Mouse (Mus musculus): ENCODE results near the gene Bmp7. TPM values are rescaled to one million over a fixed set of nuclear protein-coding genes. Genes with fewer than 3 reads are reported as not detected.

The Bmp7 gene
- polyA plus RNA-seq, 1 experiment from 2014 or later: 27.5 TPM

- Histone ChIP-seq H3K36me3 (no peaks in the 10 kb centered on the region), H3K4me3 (no peak overlapping the region), H3K27ac (no peak overlapping the region), H3K9me3 (no peaks in the 10 kb centered on the region), H3K4me1 (peaks cover 23% of the 10 kb centered on the region), H3K9ac (no peak overlapping the region), H3K4me2 (no peak overlapping the region), H3K27me3 (0 out of 2 replicates have a peak, but pooled peaks cover 6% of the 10 kb centered on the region)
- WGBS: 82% methylated on average over 8 of the region's 10 CpGs
- ATAC-seq (ENCODE audit: insufficient number of reproducible peaks, low FRiP score, low TSS enrichment, low read depth): no peak
These were observed 121.4 kb downstream of the Bmp7 start for GRCm38 (mm10) chr2:172818631-172819230.

Small RNA genes within 50 kb of the gene (microRNA-seq; reads per million reads assigned to microRNA genes)
- not detected for gene Gm22773

Other genes with a start within 250 kb of the Bmp7 start
- 3.4 and 3.8 TPM in 2 replicates for gene Spo11, start 37.4 kb upstream of the Bmp7 start, polyA plus RNA-seq (2015; fragmentation: Nextera tagmentation; extraction: Ambion mirVana)
- gene Rae1, start 59.8 kb upstream of the Bmp7 start, polyA plus RNA-seq (2015; fragmentation: Nextera tagmentation; extraction: Ambion mirVana): 112 and 115 TPM in 2 replicates
- 21.9 and 37.9 TPM in 2 replicates for gene Rbm38, start 80.2 kb upstream of the Bmp7 start, polyA plus RNA-seq (2015; fragmentation: Nextera tagmentation; extraction: Ambion mirVana)
- 0.05 and 0.09 TPM in 2 replicates for gene Ctcfl, start 179.2 kb upstream of the Bmp7 start, polyA plus RNA-seq (2015; fragmentation: Nextera tagmentation; extraction: Ambion mirVana)
- 0.09 and 0.15 TPM in 2 replicates for gene Pck1, start 212.7 kb upstream of the Bmp7 start, polyA plus RNA-seq (2015; fragmentation: Nextera tagmentation; extraction: Ambion mirVana)

Measured in limb, embryonic 15.5 days (tissue).